Mouse (Mus musculus) retina, adult 2 months (tissue): ENCODE results near the gene Cdh4.

Source experiments
- DNase-seq: peaks from one replicate; pipeline ENCODE4 v3.0.0-alpha.2; 2012; ENCODE audit warnings: low read depth, low spot score

Cdh4 gene

DNA sequence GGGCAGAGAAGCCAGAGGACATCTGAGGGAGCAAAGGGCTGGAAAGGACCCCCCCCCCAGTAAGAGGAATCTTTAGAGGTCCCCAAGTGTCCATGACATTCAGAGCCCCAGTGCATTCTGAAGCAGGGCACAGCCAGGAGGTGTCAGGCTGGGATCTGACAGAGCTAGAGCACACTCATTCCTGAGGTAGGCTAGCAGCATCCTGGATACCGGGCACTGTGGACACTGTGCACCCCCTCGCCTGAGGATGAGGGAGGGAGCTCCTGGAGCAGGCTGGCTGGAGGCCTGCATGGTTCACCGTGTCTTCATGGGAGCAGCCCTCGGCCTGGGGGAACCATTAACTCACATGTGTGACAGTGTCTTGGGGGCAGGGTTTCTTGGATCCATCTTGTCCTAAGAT lies 287.6 kb downstream of the Cdh4 start:
- DNase-seq, result no peak

DNA sequence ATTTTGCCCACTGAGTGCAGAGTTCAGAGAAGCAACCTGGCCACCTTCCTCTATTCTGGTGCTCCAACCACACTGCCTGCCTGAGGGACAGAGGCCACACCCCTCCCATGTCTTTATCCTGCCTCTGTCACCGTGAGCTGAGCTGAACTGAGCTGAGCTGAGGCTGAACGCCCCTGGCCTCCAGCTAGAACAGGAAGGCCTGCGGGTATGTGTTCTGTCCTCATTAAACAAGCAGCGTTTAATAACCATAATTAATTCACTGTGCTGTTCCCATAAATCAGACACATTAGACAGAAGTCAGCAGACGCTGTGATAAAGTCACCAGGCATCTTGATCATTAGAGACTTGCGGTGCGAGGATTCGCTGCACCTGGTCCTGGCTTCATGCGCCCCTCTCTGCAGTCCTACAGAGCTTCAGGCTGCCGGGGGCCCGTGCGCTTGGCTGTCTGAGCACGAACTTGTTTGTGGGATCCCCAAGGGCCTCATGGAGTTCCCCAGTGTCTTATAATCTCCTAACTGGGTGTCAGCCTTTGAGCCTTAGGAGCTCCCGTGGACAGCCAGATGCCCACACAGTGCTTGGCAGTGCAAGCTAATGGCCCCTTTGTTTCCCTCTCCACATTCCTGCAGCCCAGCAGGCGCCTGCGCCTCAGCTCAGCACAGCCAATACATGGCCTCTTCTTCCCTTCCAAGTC lies 291.1 kb downstream of the Cdh4 start:
- no peak for DNase-seq

DNA sequence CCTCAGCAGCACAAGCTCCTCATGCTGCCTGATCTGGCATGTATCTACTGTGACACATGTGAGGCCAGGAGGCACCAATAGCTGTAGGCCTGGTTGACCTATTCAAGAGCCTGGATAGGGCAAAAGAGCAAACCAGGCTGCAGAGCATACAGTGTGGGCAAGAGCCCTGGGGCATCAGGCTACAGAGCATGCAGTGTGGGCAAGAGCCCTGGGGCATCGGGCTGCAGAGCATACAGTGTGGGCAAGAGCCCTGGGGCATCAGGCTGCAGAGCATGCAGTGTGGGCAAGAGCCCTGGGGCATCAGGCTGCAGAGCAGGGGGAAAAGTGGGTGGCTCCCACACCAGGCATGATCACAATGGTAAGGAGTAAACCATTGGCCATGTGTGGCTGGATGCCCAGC lies 300.2 kb downstream of the Cdh4 start:
- no peak for DNase-seq

DNA sequence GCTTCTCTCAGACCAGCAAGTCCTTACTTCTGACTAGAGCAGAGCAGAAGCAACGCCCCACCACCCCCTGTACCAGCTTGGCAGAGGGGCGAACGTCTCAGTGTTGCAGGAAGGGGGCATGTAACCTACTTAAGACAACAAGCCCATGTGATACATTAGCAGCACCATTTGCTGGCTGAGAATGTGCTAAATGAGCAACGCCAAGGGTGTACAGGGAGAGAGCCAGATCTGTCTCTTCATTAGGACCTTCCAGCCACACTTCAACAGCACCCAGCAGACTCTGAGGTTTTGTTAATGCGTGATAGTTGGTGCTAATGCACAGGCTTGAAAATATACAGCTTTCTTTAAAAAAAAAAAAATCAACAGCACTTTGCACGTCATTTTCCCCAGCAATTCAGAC lies 300.6 kb downstream of the Cdh4 start:
- no peak for DNase-seq

- DNase-seq, result no peak
These were observed 304.3 kb downstream of the Cdh4 start for GRCm38 (mm10) chr2:179746491-179746890.

- DNase-seq, result no peak
These were observed 307.2 kb downstream of the Cdh4 start for GRCm38 (mm10) chr2:179749399-179749798.

DNA sequence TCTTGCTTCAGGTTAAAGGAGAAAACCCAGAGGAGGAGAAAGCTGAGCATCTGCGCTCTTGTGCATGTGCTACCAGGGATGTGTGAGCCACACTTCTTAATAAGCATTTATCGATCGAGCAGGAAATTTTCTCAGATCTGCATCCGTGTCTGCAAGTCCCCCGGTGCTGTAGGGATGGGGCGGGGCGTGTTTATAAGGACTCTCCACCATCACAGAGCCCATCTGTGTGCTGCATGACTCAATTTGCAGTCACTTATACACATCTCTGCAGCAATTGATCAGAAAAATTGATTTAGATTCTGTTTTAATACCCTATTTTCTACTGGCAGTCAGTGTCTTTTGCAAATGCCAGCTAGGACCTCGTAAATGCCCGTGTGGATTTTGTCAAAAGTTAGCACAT lies 311.6 kb downstream of the Cdh4 start:
- DNase-seq, result no peak

DNA sequence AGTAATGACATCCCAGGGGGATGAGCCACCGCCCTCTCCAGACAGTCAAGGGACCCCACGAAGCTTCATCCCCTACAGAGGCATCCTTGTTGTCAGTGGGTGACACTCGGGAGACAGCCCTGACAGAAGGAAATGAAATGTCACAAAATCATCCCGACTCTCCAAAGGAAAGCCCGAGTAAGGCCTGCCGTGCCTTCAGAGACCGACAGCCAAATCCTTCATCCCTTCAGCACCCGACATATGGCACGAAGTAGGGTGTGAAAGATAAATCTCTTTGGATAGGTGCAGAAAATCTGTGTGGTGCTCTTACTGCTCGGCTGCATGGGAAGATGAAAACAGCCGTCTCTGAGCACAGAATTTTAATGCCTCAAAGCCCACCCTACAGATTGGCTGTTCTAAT lies 312.5 kb downstream of the Cdh4 start:
- DNase-seq, result no peak

- DNase-seq, result peak; percentile 26
These were observed 319.6 kb downstream of the Cdh4 start for GRCm38 (mm10) chr2:179761718-179762441.

DNA sequence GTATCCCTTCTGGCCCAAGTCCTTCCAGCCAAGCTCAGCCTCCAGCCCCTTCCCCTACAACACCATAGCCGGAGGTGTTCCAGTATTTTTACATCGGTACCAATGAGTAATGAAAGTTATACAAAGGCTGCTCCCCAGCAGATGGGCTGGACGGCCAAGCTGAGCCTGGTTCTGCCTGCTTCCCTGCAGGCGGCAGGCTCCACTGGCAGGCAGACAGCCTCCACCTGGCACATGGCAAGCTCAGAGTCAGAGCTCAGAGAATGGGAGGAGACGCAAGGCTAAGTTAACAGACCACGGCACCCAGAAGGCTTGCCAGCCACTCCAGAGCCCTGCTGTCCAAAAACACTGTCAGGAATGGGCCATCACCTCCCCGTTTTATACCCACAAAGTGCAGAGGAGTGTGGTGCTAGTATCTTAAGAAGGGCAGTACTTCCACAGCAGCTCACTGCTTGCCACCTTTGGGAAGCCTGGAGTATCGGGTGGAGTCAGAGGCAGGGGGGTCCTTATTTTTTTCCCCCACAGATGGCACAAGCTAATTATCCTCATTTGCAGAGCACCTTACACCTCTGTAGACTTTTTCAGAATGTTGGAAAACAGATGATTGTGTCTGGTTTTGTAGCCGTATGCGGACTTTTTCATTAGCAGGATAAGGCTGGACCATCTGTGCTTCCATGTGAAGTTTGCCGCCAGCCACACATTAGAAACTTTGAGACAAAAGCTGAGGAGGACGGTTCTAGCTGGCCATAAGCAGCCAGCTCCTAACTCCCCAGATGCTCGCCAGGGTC lies 320.5 kb downstream of the Cdh4 start:
- no peak for DNase-seq

DNA sequence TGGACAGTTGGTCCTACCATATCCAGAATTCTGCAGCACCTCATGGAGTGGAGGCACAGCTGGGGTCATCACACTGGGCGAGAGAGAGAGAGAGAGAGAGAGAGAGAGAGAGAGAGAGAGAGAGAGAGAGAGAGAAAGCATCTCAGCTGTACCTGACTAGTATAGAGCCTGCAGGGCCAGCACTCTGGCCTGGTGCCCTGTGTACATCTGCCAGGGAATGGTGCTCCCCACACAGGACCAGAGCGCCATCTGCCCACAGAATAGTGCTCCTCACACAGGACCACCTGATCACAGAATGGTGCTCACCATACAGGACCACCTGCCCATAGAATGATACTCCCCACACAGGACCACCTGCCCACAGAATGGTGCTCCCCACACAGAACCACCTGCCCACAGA lies 322.2 kb downstream of the Cdh4 start:
- DNase-seq, result no peak

DNA sequence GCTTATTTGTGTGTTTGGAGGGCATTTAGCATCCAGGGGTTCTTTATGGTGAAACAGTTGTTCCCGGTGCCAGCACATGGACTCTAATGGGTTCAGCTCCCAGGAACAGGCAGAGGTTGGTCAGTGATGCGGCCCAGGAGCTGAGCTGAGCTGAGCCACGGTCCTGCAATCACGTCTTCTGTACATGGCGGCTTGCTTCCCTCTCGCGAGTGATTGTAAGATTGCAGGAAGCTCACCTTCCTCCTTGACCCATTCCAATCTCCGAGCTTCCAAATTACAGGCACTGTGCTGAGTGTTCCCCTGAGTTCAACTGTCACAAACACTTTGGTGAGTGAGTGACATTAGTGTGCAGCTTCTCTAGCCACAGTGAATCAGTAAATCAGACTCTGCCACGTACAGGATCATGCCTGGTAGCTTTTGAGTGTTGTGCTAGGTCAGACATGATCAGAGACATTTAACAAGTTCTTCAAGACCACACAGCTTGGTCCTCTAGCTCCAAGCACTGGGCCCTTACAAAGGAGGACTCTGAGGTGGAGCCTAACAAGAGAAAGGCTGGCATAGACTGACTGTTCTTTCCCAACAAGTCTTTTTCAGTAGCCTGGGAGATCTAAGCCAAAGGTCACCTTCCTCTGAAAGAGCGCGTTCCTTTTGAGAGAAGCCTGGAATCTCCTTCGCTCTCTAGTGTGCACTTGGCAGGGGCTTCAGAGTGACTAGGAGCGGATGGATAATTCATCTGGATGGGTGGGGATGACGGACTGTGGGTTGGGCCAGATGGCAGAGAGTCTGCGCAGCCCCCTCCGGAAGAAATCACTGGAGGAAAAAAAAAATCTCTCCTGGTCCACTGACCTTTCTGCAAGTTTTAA lies 324.7 kb downstream of the Cdh4 start:
- no peak for DNase-seq

- no peak for DNase-seq
These were observed 325.3 kb downstream of the Cdh4 start for GRCm38 (mm10) chr2:179767527-179767849.

DNA sequence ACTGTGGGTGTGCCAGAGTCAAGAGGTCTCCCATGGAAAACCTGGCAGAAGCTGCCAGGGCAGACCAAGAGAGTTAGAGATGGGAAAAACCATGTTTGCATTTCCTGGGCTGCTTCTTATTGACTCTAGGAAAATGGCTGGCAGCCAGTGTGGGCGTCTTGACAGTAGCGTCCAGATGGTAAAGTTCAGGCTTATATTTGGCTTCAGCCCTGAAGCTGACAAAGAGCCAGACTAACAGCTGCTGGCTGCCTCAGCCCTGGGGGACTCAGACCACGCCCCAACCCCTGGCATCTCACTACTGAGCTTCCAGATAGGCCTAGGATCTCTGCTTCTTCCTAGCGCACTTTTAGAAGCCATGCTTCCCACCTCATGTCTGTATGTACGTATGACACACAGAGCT lies 326.9 kb downstream of the Cdh4 start:
- no peak for DNase-seq

GRCm38 (mm10) chr2:179769943-179770342 lies 327.7 kb downstream of the Cdh4 start:
- DNase-seq, result no peak

- DNase-seq, result no peak
These were observed 332.3 kb downstream of the Cdh4 start for GRCm38 (mm10) chr2:179774440-179775110.

DNA sequence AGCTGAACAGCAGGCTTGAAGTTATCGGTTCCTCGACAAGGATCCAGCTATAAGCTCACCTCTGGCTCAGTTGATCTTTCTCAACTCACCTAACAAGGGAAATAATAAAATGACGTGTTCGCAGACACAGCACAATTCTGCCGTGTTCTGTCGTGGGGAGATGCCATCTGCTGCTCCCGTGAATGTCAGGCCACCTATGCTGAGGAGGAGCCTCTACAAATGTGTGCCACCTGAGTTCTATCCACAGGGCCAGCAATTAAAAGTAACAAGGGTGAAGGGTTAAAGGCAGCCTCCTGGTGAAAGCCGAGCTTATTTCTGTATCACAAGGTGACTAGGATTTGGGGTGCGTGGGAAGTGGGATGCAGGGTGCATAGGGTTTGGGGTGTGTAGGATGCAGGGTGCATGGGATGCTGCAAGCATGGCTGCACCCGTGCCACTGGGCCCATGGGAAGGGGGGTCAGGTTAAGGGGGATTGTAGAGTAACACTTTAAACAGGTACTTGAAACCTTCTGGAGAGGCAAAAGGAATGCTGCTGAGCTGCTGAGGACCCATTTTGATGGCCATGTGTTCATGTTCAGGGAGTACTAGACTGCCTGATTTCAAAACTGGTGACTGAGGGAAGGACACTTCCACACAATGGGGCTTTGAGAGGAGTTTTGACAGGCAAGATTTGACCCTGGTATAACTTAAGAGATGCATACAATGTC lies 333.9 kb downstream of the Cdh4 start:
- DNase-seq, result no peak

- DNase-seq, result no peak
These were observed 337.0 kb downstream of the Cdh4 start for GRCm38 (mm10) chr2:179779266-179779665.

DNA sequence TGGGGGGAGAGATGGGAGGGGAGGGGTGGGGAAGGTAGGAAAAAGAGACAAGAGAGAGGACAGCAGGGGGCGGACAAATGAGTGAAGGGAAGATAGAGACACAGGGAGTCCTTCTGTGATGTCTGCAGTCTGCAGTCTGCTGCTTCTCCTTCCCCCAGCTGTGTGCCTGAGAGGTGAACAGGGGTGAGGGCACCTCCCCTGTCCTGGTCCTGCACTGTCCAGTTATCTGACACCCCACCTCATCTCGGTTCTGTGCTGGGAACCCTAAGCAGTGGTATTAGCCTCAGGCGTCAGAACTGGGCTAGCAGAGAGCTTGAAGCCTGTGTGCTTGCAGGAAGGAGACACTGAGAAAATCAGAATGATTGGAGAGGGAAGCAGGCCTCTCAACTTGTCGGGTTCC lies 338.7 kb downstream of the Cdh4 start:
- no peak for DNase-seq

DNA sequence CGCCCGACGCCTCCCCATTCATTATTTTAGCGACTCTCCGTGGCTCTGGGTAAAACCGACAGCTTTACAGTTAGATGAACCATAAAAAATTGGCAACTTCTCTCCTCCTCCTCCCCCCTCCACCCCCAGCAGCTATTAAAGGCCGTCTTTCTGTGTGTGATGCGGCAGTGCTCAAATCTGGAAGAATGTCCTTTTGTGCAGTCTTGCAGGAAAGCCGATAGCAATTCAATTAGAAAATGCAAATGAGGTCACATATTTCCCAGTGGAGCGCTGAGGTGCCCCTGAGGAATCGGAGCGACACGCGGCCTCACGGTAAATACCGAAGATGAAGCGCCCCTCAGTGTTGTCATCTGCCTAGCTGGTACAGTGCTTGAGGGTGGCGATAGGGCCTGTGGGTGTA lies 345.0 kb downstream of the Cdh4 start:
- DNase-seq, result no peak

GRCm38 (mm10) chr2:179787797-179788196 lies 345.6 kb downstream of the Cdh4 start:
- DNase-seq, result no peak
